Mouse (Mus musculus): Measurements from ENCODE around the gene Hist1h1a. TPM values are rescaled to one million over a fixed set of nuclear protein-coding genes. Genes with fewer than 3 reads are reported as not detected.
A peak's percentile ranks its signal among the peaks of the same experiment; 100 is the strongest.
"Not testable (repeated sequence)": the region's sequence is repeated elsewhere in the genome, so short reads cannot be mapped to it uniquely, and the experiment has no call there.

The Hist1h1a gene
- polyA plus RNA-seq, 1 experiment from 2014 or later: 1.0 TPM

- H3K4me3 ChIP-seq (replicated peaks; ENCODE audit: low read length): no peak overlapping the region
- H3K4me2 ChIP-seq (ENCODE audit: low read length): no peak overlapping the region
- H3K4me1 ChIP-seq (replicated peaks; ENCODE audit: control insufficient read depth, insufficient read depth, low read length): peaks cover 14% of the 10 kb centered on the region
- ATAC-seq: no peak
- no peaks in the 10 kb centered on the region for H3K9me3 ChIP-seq (ENCODE audit: control insufficient read depth, low read length)
- H3K9ac ChIP-seq (replicated peaks; ENCODE audit: low read depth, low read length): no peak overlapping the region
- H3K27ac ChIP-seq (ENCODE audit: low read length): no peak overlapping the region
- WGBS: 95% methylated on average over 5 of the region's 5 CpGs
- H3K27me3 ChIP-seq (replicated peaks; ENCODE audit: control insufficient read depth, insufficient read depth, low read length): no peaks in the 10 kb centered on the region
- H3K36me3 ChIP-seq (ENCODE audit: control insufficient read depth, insufficient read depth): no peaks in the 10 kb centered on the region
Measured at GRCm38 (mm10) chr13:23749563-23750121, 13.8 kb upstream of the Hist1h1a start.

GRCm38 (mm10) chr13:23750839-23751477, 12.5 kb upstream of the Hist1h1a start, which contains the start of gene Hist1h2ab:
Hist1h2ab (plus strand) TSS chr13:23751126.
- H3K4me1 ChIP-seq (replicated peaks; ENCODE audit: control insufficient read depth, insufficient read depth, low read length): peaks cover 14% of the 10 kb centered on the region
- peak within 1 kb of the TSS; percentile 51 for H3K4me3 ChIP-seq (replicated peaks; ENCODE audit: low read length)
- peak; percentile 50 for ATAC-seq
- not testable (repeated sequence) for H3K9me3 ChIP-seq (ENCODE audit: control insufficient read depth, low read length); H3K27me3 ChIP-seq (replicated peaks; ENCODE audit: control insufficient read depth, insufficient read depth, low read length); H3K36me3 ChIP-seq (ENCODE audit: control insufficient read depth, insufficient read depth)
- H3K27ac ChIP-seq (ENCODE audit: low read length): peak within 1 kb of the TSS; percentile 96
- peak within 1 kb of the TSS; percentile 74 for H3K4me2 ChIP-seq (ENCODE audit: low read length)
- H3K9ac ChIP-seq (replicated peaks; ENCODE audit: low read depth, low read length): peak within 1 kb of the TSS; percentile 57
- under 1% methylated on average over 21 of the region's 47 CpGs for WGBS

DNA sequence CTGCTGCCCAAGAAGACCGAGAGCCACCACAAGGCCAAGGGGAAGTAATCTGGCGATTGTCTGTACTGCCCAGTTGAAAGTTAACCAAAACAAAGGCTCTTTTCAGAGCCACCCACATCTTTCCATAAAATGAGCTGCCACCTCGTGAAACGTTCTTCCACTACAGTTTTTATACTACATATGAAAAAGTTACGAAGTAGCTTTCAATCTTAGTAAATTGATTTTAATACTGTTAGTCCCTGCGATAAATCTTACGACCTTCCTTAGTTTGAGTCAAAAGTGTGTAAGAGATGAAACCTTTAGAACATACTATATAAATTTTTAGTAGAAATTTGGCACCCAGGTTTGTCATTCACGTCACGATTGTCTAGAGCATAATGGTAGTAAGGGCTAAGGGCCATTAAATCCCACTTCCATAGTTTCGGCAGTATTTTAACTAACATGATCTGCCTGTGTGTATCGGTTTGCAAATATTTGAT, 11.9 kb upstream of the Hist1h1a start:
- ATAC-seq: no peak
- H3K4me2 ChIP-seq (ENCODE audit: low read length): peak overlapping the region; percentile 74
- H3K9ac ChIP-seq (replicated peaks; ENCODE audit: low read depth, low read length): peak overlapping the region; percentile 57
- no peaks in the 10 kb centered on the region for H3K9me3 ChIP-seq (ENCODE audit: control insufficient read depth, low read length)
- peaks cover 14% of the 10 kb centered on the region for H3K4me1 ChIP-seq (replicated peaks; ENCODE audit: control insufficient read depth, insufficient read depth, low read length)
- under 1% methylated on average over 11 of the region's 11 CpGs for WGBS
- no peaks in the 10 kb centered on the region for H3K27me3 ChIP-seq (replicated peaks; ENCODE audit: control insufficient read depth, insufficient read depth, low read length)
- H3K36me3 ChIP-seq (ENCODE audit: control insufficient read depth, insufficient read depth): no peaks in the 10 kb centered on the region
- peak overlapping the region; percentile 51 for H3K4me3 ChIP-seq (replicated peaks; ENCODE audit: low read length)
- H3K27ac ChIP-seq (ENCODE audit: low read length): peak overlapping the region; percentile 96

DNA sequence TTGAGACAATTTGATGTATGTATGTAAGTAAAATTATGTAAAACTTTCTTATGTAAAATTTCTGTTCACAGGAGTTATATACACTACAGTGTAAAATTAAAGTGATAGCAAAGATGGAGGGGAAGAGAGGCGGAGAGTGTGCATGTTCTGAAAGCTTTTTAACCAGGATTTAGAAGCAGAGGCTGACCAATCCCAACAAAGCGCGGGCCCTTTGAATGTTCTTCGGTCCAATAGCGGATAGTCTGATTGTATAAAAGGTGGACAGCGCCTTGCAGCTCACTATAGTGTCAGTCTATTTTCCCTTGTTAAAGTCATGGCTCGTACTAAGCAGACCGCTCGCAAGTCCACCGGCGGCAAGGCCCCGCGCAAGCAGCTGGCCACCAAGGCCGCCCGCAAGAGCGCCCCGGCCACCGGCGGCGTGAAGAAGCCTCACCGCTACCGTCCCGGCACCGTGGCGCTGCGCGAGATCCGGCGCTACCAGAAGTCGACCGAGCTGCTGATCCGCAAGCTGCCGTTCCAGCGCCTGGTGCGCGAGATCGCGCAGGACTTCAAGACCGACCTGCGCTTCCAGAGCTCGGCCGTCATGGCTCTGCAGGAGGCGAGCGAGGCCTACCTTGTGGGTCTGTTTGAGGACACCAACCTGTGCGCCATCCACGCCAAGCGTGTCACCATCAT, 11.3 kb upstream of the Hist1h1a start, which contains the start of gene Hist1h3b:
Gene Hist1h3b, plus strand, starts transcription at position 201 of the 675 bp plus-strand sequence.
- H3K4me2 ChIP-seq (ENCODE audit: low read length): peak within 1 kb of the TSS; percentile 74
- H3K36me3 ChIP-seq (ENCODE audit: control insufficient read depth, insufficient read depth); H3K27me3 ChIP-seq (replicated peaks; ENCODE audit: control insufficient read depth, insufficient read depth, low read length); H3K9me3 ChIP-seq (ENCODE audit: control insufficient read depth, low read length): not testable (repeated sequence)
- peak within 1 kb of the TSS; percentile 96 for H3K27ac ChIP-seq (ENCODE audit: low read length)
- peak within 1 kb of the TSS; percentile 57 for H3K9ac ChIP-seq (replicated peaks; ENCODE audit: low read depth, low read length)
- peaks cover 12% of the 10 kb centered on the region for H3K4me1 ChIP-seq (replicated peaks; ENCODE audit: control insufficient read depth, insufficient read depth, low read length)
- under 1% methylated on average over 15 of the region's 47 CpGs for WGBS
- peak; percentile 82 for ATAC-seq
- peak within 1 kb of the TSS; percentile 51 for H3K4me3 ChIP-seq (replicated peaks; ENCODE audit: low read length)

DNA sequence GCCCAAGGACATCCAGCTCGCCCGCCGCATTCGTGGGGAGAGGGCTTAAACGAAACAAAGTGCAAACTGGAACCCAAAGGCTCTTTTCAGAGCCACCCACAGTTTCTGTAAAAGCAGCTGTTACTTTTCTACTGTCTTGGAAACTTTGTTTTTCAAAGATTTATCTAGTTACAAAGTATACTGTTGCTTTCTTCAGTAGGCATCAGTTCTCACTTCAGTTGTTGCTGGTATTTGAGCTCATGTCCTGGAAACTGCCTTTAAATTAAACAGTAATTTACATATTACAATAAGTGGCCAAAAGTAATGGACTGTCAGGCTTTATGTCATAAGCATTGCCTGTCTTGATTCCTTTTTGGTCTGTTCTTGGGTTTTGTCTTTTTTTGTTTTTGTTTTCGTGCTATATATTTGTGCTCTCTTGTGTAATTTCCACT, 10.7 kb upstream of the Hist1h1a start:
- 4% methylated on average over 6 of the region's 6 CpGs for WGBS
- Histone ChIP-seq H3K4me1 (replicated peaks; ENCODE audit: control insufficient read depth, insufficient read depth, low read length) (peaks cover 14% of the 10 kb centered on the region), H3K4me3 (replicated peaks; ENCODE audit: low read length) (peak overlapping the region; percentile 29), H3K27ac (ENCODE audit: low read length) (no peak overlapping the region), H3K27me3 (replicated peaks; ENCODE audit: control insufficient read depth, insufficient read depth, low read length) (no peaks in the 10 kb centered on the region), H3K4me2 (ENCODE audit: low read length) (peak overlapping the region; percentile 44), H3K36me3 (ENCODE audit: control insufficient read depth, insufficient read depth) (no peaks in the 10 kb centered on the region), H3K9me3 (ENCODE audit: control insufficient read depth, low read length) (no peaks in the 10 kb centered on the region), H3K9ac (replicated peaks; ENCODE audit: low read depth, low read length) (0 out of 2 replicates have a peak overlapping the region, but pooled peaks have one; percentile 9)
- ATAC-seq: no peak

- Histone ChIP-seq H3K27ac (ENCODE audit: low read length) (no peak overlapping the region), H3K27me3 (replicated peaks; ENCODE audit: control insufficient read depth, insufficient read depth, low read length) (no peaks in the 10 kb centered on the region), H3K36me3 (ENCODE audit: control insufficient read depth, insufficient read depth) (no peaks in the 10 kb centered on the region), H3K4me3 (replicated peaks; ENCODE audit: low read length) (no peak overlapping the region), H3K9ac (replicated peaks; ENCODE audit: low read depth, low read length) (no peak overlapping the region), H3K4me1 (replicated peaks; ENCODE audit: control insufficient read depth, insufficient read depth, low read length) (peaks cover 9% of the 10 kb centered on the region), H3K4me2 (ENCODE audit: low read length) (no peak overlapping the region), H3K9me3 (ENCODE audit: control insufficient read depth, low read length) (no peaks in the 10 kb centered on the region)
- no peak for ATAC-seq
- WGBS: 49% methylated on average over 4 of the region's 4 CpGs
Measured at GRCm38 (mm10) chr13:23753314-23754078, 10.0 kb upstream of the Hist1h1a start.

DNA sequence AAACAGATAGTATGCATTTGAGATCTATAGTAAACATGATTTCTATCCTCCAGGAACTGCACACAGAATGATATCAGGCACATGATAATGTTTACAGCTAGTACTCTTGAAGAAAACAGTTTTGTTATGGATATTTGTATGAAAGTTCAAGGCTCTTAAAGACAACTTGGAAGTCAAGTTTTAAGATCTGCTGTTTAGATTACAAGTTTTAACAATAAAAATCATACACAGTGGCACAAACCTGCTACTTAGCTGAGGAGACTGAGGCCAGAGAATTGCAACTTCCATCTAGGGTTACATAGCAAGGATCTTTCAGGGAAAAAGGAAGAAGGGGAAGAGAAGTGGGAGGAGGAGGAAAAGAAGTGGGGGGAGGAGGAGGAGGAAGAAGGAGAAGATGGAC, 8.5 kb upstream of the Hist1h1a start:
- H3K36me3 ChIP-seq (ENCODE audit: control insufficient read depth, insufficient read depth): no peaks in the 10 kb centered on the region
- H3K27me3 ChIP-seq (replicated peaks; ENCODE audit: control insufficient read depth, insufficient read depth, low read length): no peaks in the 10 kb centered on the region
- no peak overlapping the region for H3K4me3 ChIP-seq (replicated peaks; ENCODE audit: low read length)
- no peak overlapping the region for H3K27ac ChIP-seq (ENCODE audit: low read length)
- H3K4me2 ChIP-seq (ENCODE audit: low read length): no peak overlapping the region
- H3K4me1 ChIP-seq (replicated peaks; ENCODE audit: control insufficient read depth, insufficient read depth, low read length): peaks cover 10% of the 10 kb centered on the region
- no peak for ATAC-seq
- H3K9ac ChIP-seq (replicated peaks; ENCODE audit: low read depth, low read length): no peak overlapping the region
- no peaks in the 10 kb centered on the region for H3K9me3 ChIP-seq (ENCODE audit: control insufficient read depth, low read length)

DNA sequence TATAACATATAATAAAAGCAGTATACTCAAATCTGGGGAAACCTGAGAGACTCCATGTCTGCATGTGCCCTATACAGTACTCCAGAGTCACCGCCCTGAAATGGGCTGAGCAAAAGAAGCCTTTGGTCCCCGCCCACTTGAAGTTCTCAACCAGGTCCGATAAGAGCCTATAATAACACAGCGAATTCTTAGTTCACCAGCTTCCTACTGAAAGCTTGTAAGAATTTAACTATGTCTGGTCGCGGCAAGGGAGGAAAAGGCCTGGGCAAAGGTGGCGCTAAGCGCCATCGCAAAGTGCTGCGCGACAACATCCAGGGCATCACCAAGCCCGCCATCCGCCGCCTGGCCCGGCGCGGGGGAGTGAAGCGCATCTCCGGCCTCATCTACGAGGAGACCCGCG, 6.7 kb upstream of the Hist1h1a start, which contains the start of gene Hist1h4b:
Gene Hist1h4b, plus strand, starts transcription at position 224 of the 400 bp plus-strand sequence.
- Histone ChIP-seq H3K4me3 (replicated peaks; ENCODE audit: low read length) (peak within 1 kb of the TSS; percentile 40), H3K4me1 (replicated peaks; ENCODE audit: control insufficient read depth, insufficient read depth, low read length) (peaks cover 20% of the 10 kb centered on the region), H3K4me2 (ENCODE audit: low read length) (peak within 1 kb of the TSS; percentile 72), H3K9ac (replicated peaks; ENCODE audit: low read depth, low read length) (peak within 1 kb of the TSS; percentile 53), H3K27me3 (replicated peaks; ENCODE audit: control insufficient read depth, insufficient read depth, low read length) (no peaks in the 10 kb centered on the region), H3K9me3 (ENCODE audit: control insufficient read depth, low read length) (no peaks in the 10 kb centered on the region), H3K36me3 (ENCODE audit: control insufficient read depth, insufficient read depth) (no peaks in the 10 kb centered on the region), H3K27ac (ENCODE audit: low read length) (peak within 1 kb of the TSS; percentile 77)
- ATAC-seq: peak; percentile 75
- 0% methylated on average over 14 of the region's 22 CpGs for WGBS
